Mouse (Mus musculus) c-Kit-positive CD71-negative TER-119-negative erythroid progenitor cells, embryonic 14.5 days (primary cell): ENCODE measurements around the gene Ltv1.
A peak's percentile ranks its signal among the peaks of the same experiment; 100 is the strongest.

Source experiments
- DNase-seq: peaks from one replicate; pipeline ENCODE4 v3.0.0-alpha.2; 2013; ENCODE audit warnings: low read depth

Ltv1 gene

GRCm38 (mm10) chr10:13192731-13193351 is at the start of gene Ltv1:
Gene Ltv1, minus strand, starts transcription at chr10:13193168.
- peak; percentile 86 for DNase-seq

- no peak for DNase-seq
Measured at GRCm38 (mm10) chr10:13240431-13240830, 47.5 kb upstream of the Ltv1 start.

- DNase-seq: no peak
Measured at GRCm38 (mm10) chr10:13238188-13238587, 45.2 kb upstream of the Ltv1 start.

- no peak for DNase-seq
Measured at GRCm38 (mm10) chr10:13236866-13237265, 43.9 kb upstream of the Ltv1 start.

- DNase-seq: no peak
Measured at GRCm38 (mm10) chr10:13234503-13234902, 41.5 kb upstream of the Ltv1 start.

GRCm38 (mm10) chr10:13233941-13234340 is 41.0 kb upstream of the Ltv1 start:
- DNase-seq: no peak

- DNase-seq: no peak
Measured at GRCm38 (mm10) chr10:13233143-13233622, 40.2 kb upstream of the Ltv1 start.

GRCm38 (mm10) chr10:13232443-13233142 is 39.6 kb upstream of the Ltv1 start:
- DNase-seq: no peak

GRCm38 (mm10) chr10:13230716-13231115 is 37.7 kb upstream of the Ltv1 start:
- DNase-seq: no peak

GRCm38 (mm10) chr10:13225377-13226063 is 32.6 kb upstream of the Ltv1 start:
- no peak for DNase-seq

GRCm38 (mm10) chr10:13222135-13222534 is 29.2 kb upstream of the Ltv1 start:
- no peak for DNase-seq

- no peak for DNase-seq
Measured at GRCm38 (mm10) chr10:13220061-13220460, 27.1 kb upstream of the Ltv1 start.

- DNase-seq: no peak
Measured at GRCm38 (mm10) chr10:13213956-13214355, 21.0 kb upstream of the Ltv1 start.

- no peak for DNase-seq
Measured at GRCm38 (mm10) chr10:13212829-13213228, 19.9 kb upstream of the Ltv1 start.

GRCm38 (mm10) chr10:13212326-13212725 is 19.4 kb upstream of the Ltv1 start:
- no peak for DNase-seq

GRCm38 (mm10) chr10:13209930-13210637 is 17.1 kb upstream of the Ltv1 start:
- no peak for DNase-seq

- no peak for DNase-seq
Measured at GRCm38 (mm10) chr10:13209506-13209905, 16.5 kb upstream of the Ltv1 start.

- DNase-seq: no peak
Measured at GRCm38 (mm10) chr10:13209061-13209460, 16.1 kb upstream of the Ltv1 start.

GRCm38 (mm10) chr10:13201741-13202293 is 8.8 kb upstream of the Ltv1 start:
- no peak for DNase-seq

GRCm38 (mm10) chr10:13200862-13201261 is 7.9 kb upstream of the Ltv1 start:
- DNase-seq: no peak

GRCm38 (mm10) chr10:13199234-13199633 is 6.3 kb upstream of the Ltv1 start:
- DNase-seq: no peak

GRCm38 (mm10) chr10:13196872-13197507 is 4.0 kb upstream of the Ltv1 start:
- no peak for DNase-seq
